Mouse (Mus musculus) embryonic facial prominence, embryonic 14.5 days (tissue): ENCODE data around the gene Ascc1. TPM values are rescaled to one million over a fixed set of nuclear protein-coding genes. Genes with fewer than 3 reads are reported as not detected.

ENCODE experiments used
- ATAC-seq: fragments of 200-750 bp; cut with Nextera tagmentation; 2 replicates; pipeline ENCODE4 v1.8.0; 2017; ENCODE audit warnings: low read depth, moderate number of reproducible peaks, moderate TSS enrichment
- DNase-seq: peaks from one replicate; pipeline ENCODE4 v3.0.0-alpha.2; 2015; ENCODE audit warnings: low spot score
- H3K27ac ChIP-seq: fragments of 300-500 bp; sonication (generic); replicated peaks from 2 replicates; pipeline ENCODE4 v1.5.1; 2014; ENCODE audit warnings: low read depth, mild to moderate bottlenecking, low read length, moderate library complexity
- H3K27me3 ChIP-seq: fragments of 300-500 bp; sonication (generic); replicated peaks from 2 replicates; pipeline ENCODE4 v1.6.1; 2014; ENCODE audit warnings: low read length; ENCODE audit not compliant: control insufficient read depth, insufficient read depth
- H3K36me3 ChIP-seq: fragments of 300-500 bp; sonication (generic); 2 replicates; pipeline ENCODE4 v1.6.1; 2014; ENCODE audit warnings: low read length, mixed read lengths; ENCODE audit not compliant: control insufficient read depth, insufficient read depth
- H3K4me1 ChIP-seq: fragments of 300-500 bp; sonication (generic); 2 replicates; pipeline ENCODE4 v1.6.1; 2014; ENCODE audit warnings: antibody characterized with exemption, low read length; ENCODE audit not compliant: control insufficient read depth, insufficient read depth
- H3K4me2 ChIP-seq: fragments of 300-500 bp; sonication (generic); 2 replicates; pipeline ENCODE4 v1.6.1; 2014; ENCODE audit warnings: low read depth, mild to moderate bottlenecking, low read length, moderate library complexity, mixed read lengths
- H3K4me3 ChIP-seq: fragments of 300-500 bp; sonication (generic); 2 replicates; pipeline ENCODE4 v1.5.1; 2014; ENCODE audit warnings: low read depth, mild to moderate bottlenecking, low read length
- H3K9ac ChIP-seq: fragments of 300-500 bp; sonication (generic); 2 replicates; pipeline ENCODE4 v1.6.1; 2014; ENCODE audit warnings: low read depth, mild to moderate bottlenecking, low read length, moderate library complexity, mixed read lengths
- H3K9me3 ChIP-seq: fragments of 300-500 bp; sonication (generic); 2 replicates; pipeline ENCODE4 v1.6.1; 2016; ENCODE audit warnings: low read length; ENCODE audit not compliant: control insufficient read depth
- WGBS: fragments of 180-500 bp; shearing (Covaris S2); extraction: QIAGEN DNeasy Blood & Tissue Kit; methylation state at CpG from one replicate; pipeline ENCODE4 v1.1.7; 2014; 5-methylcytosine and 5-hydroxymethylcytosine counted together
- polyA plus RNA-seq: library from polyadenylated mRNA; unstranded; fragments of >200 nt; fragmentation: Nextera tagmentation; extraction: Ambion mirVana; gene quantifications from 2 replicates; pipeline ENCODE4 v1.2.1, GENCODE M21; 2014

Ascc1 gene
- polyA plus RNA-seq, 1 experiment from 2014 or later = 36.5 TPM

GRCm38 (mm10) chr10:59965362-59965695 lies 37.3 kb upstream of the Ascc1 start:
- Histone ChIP-seq H3K9me3 (no peaks in the 10 kb centered on the region), H3K27ac (peak overlapping the region; percentile 98), H3K27me3 (no peaks in the 10 kb centered on the region), H3K4me3 (no peak overlapping the region), H3K9ac (peak overlapping the region; percentile 56), H3K36me3 (no peaks in the 10 kb centered on the region), H3K4me1 (peaks cover 37% of the 10 kb centered on the region), H3K4me2 (peak overlapping the region; percentile 46)
- ATAC-seq = no peak
- WGBS = 27% methylated on average over 9 of the region's 9 CpGs
- no peak for DNase-seq

- WGBS = 22% methylated on average over 8 of the region's 8 CpGs
- Histone ChIP-seq H3K9me3 (no peaks in the 10 kb centered on the region), H3K36me3 (no peaks in the 10 kb centered on the region), H3K4me2 (peak overlapping the region; percentile 46), H3K4me1 (peaks cover 41% of the 10 kb centered on the region), H3K27ac (peak overlapping the region; percentile 98), H3K4me3 (no peak overlapping the region), H3K27me3 (no peaks in the 10 kb centered on the region), H3K9ac (peak overlapping the region; percentile 56; the same call in 1 of the 2 replicates)
- ATAC-seq = peak; percentile 60
- DNase-seq = peak; percentile 93
Observed at GRCm38 (mm10) chr10:59965788-59966187, 36.8 kb upstream of the Ascc1 start.

DNA sequence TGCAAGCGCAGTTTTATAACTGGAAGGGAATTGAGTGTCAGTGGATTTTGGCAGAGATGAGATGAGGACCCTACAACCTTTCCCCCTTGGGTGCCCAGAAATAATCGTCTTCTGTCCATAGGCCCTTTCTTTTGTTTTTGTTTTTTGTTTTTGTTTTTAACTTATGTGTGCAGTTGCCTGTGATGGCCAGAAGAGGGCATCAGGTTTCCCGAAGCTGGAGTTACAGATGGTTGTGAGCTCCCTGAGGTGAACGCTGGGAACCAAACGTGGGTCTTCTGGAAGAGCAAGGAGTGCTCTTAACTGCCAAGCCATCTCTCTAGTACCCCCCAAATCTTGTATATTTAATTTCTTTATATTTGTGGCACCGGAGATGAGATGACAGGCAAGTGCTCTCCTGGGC lies 35.9 kb upstream of the Ascc1 start:
- Histone ChIP-seq H3K4me2 (no peak overlapping the region), H3K36me3 (no peaks in the 10 kb centered on the region), H3K27ac (peak overlapping the region; percentile 98), H3K4me3 (no peak overlapping the region), H3K4me1 (peaks cover 46% of the 10 kb centered on the region), H3K9me3 (no peaks in the 10 kb centered on the region), H3K27me3 (no peaks in the 10 kb centered on the region), H3K9ac (no peak overlapping the region)
- ATAC-seq (no peak), DNase-seq (no peak)
- 88% methylated on average over 6 of the region's 6 CpGs for WGBS

- Histone ChIP-seq H3K27me3 (no peaks in the 10 kb centered on the region), H3K36me3 (no peaks in the 10 kb centered on the region), H3K4me1 (peaks cover 46% of the 10 kb centered on the region), H3K9ac (no peak overlapping the region), H3K4me3 (no peak overlapping the region), H3K4me2 (no peak overlapping the region), H3K9me3 (no peaks in the 10 kb centered on the region), H3K27ac (no peak overlapping the region)
- ATAC-seq (no peak), DNase-seq (no peak)
- 75% methylated on average over 6 of the region's 6 CpGs for WGBS
Observed at GRCm38 (mm10) chr10:59967309-59967942, 35.2 kb upstream of the Ascc1 start.

- H3K27me3 ChIP-seq = no peaks in the 10 kb centered on the region
- peak overlapping the region; percentile 88 for H3K27ac ChIP-seq
- peak; percentile 86 for DNase-seq
- H3K9ac ChIP-seq = peak overlapping the region; percentile 81
- 1% methylated on average over 24 of the region's 25 CpGs for WGBS
- peak overlapping the region; percentile 53 for H3K4me3 ChIP-seq
- H3K4me2 ChIP-seq = peak overlapping the region; percentile 70
- no peaks in the 10 kb centered on the region for H3K9me3 ChIP-seq
- no peaks in the 10 kb centered on the region for H3K36me3 ChIP-seq
- ATAC-seq = peak; percentile 62
- H3K4me1 ChIP-seq = peaks cover 52% of the 10 kb centered on the region
Observed at GRCm38 (mm10) chr10:59969821-59970449, 32.7 kb upstream of the Ascc1 start.

- Histone ChIP-seq H3K36me3 (no peaks in the 10 kb centered on the region), H3K27me3 (no peaks in the 10 kb centered on the region), H3K4me2 (peak overlapping the region; percentile 70), H3K4me1 (peaks cover 46% of the 10 kb centered on the region), H3K9ac (peak overlapping the region; percentile 81), H3K4me3 (peak overlapping the region; percentile 53), H3K9me3 (no peaks in the 10 kb centered on the region), H3K27ac (peak overlapping the region; percentile 88)
- ATAC-seq (peak; percentile 3; the same call in 1 of the 2 replicates), DNase-seq (peak; percentile 65)
- WGBS = 15% methylated on average over 6 of the region's 6 CpGs
Observed at GRCm38 (mm10) chr10:59970450-59971062, 32.0 kb upstream of the Ascc1 start.

DNA sequence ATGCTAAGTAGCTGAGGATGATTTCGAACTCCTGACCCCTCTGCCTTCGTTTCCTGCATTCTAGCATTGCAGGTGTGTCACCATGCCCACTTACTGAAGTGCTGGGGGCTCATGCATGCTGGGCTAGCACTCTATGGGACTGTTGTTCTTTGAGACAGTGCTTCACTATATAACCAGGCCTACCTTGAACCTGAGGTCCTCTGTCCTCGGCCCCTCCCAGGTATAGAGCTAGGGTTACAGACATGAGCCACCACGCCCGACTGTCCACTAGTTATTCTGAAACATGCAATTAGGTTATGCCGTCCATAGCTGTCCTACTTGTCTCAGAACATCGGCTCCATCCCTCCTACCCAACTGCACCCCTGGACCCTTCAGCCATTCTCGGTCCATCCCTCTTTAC lies 30.8 kb upstream of the Ascc1 start:
- Histone ChIP-seq H3K9me3 (no peaks in the 10 kb centered on the region), H3K4me1 (peaks cover 35% of the 10 kb centered on the region), H3K27ac (no peak overlapping the region), H3K4me2 (no peak overlapping the region), H3K27me3 (no peaks in the 10 kb centered on the region), H3K4me3 (no peak overlapping the region), H3K9ac (no peak overlapping the region), H3K36me3 (no peaks in the 10 kb centered on the region)
- WGBS = 90% methylated on average over 8 of the region's 8 CpGs
- ATAC-seq = no peak
- no peak for DNase-seq

- Histone ChIP-seq H3K9me3 (no peaks in the 10 kb centered on the region), H3K9ac (no peak overlapping the region), H3K27me3 (no peaks in the 10 kb centered on the region), H3K4me3 (no peak overlapping the region), H3K36me3 (no peaks in the 10 kb centered on the region), H3K4me2 (no peak overlapping the region), H3K27ac (no peak overlapping the region), H3K4me1 (peaks cover 36% of the 10 kb centered on the region)
- DNase-seq (no peak), ATAC-seq (no peak)
- WGBS = 70% methylated on average over 2 of the region's 2 CpGs
Observed at GRCm38 (mm10) chr10:59972534-59972933, 30.1 kb upstream of the Ascc1 start.
